Mouse (Mus musculus): ENCODE measurements around the gene Mrpl41. TPM values are rescaled to one million over a fixed set of nuclear protein-coding genes. Genes with fewer than 3 reads are reported as not detected.
"Not testable (repeated sequence)": the region's sequence is repeated elsewhere in the genome, so short reads cannot be mapped to it uniquely, and the experiment has no call there.

The Mrpl41 gene
- total RNA-seq, 2 experiments from 2014 or later = 70.3 to 76.3 TPM

GRCm38 (mm10) chr2:24975704-24976297 is 903 bp upstream of the Mrpl41 start, which contains the start of gene Pnpla7:
Gene Pnpla7, plus strand, starts transcription at chr2:24976033.
- peak within 1 kb of the TSS; percentile 86 for H3K27ac ChIP-seq
- no peak for TF ChIP-seq CTCF (IDR thresholded peaks at IDR 0.05)
- intact Hi-C loops (cut with DNase I) = loop anchor here (5.0 kb wide), 1 partner anchor 76 kb away; the partner anchor contains the start of gene Nsmf
- peak; percentile 60 to 68 for DNase-seq (ENCODE audit: extremely low spot score in 1 of 2, low spot score in 2 of 2)
- H3K4me3 ChIP-seq = peak within 1 kb of the TSS; percentile 58

GRCm38 (mm10) chr2:24974452-24974851 is 446 bp downstream of the Mrpl41 start:
- Histone ChIP-seq H3K27ac (peak overlapping the region; percentile 81), H3K4me3 (peak overlapping the region; percentile 58)
- DNase-seq (ENCODE audit: extremely low spot score in 1 of 2, low spot score in 2 of 2); intact Hi-C loops (cut with DNase I): not testable (repeated sequence)

- no peak for DNase-seq (ENCODE audit: extremely low spot score in 1 of 2, low spot score in 2 of 2)
- no peak for TF ChIP-seq CTCF (IDR thresholded peaks at IDR 0.05)
- intact Hi-C loops (cut with DNase I) = no loop called here
- Histone ChIP-seq H3K4me3 (no peak overlapping the region), H3K27ac (no peak overlapping the region)
These were observed 4.5 kb downstream of the Mrpl41 start for GRCm38 (mm10) chr2:24970386-24970785.

- DNase-seq (ENCODE audit: extremely low spot score in 1 of 2, low spot score in 2 of 2) = peak; percentile 86 to 88
- H3K4me3 ChIP-seq = peak within 1 kb of the TSS; percentile 76
- peak within 1 kb of the TSS; percentile 82 for H3K27ac ChIP-seq
- peak; percentile 91 for TF ChIP-seq CTCF (IDR thresholded peaks at IDR 0.05)
- intact Hi-C loops (cut with DNase I) = no loop called here
These were observed 12.4 kb downstream of the Mrpl41 start, which contains the start of gene Dph7 for GRCm38 (mm10) chr2:24962304-24963000. Gene Dph7, plus strand, starts transcription at chr2:24962400.

GRCm38 (mm10) chr2:24960910-24961309 is 14.0 kb downstream of the Mrpl41 start:
- no peak overlapping the region for H3K4me3 ChIP-seq
- TF ChIP-seq CTCF (IDR thresholded peaks at IDR 0.05) = peak; percentile 62
- H3K27ac ChIP-seq = no peak overlapping the region
- DNase-seq (ENCODE audit: extremely low spot score in 1 of 2, low spot score in 2 of 2) = no peak
- intact Hi-C loops (cut with DNase I) = no loop called here

- H3K27ac ChIP-seq = no peak overlapping the region
- TF ChIP-seq CTCF (IDR thresholded peaks at IDR 0.05) = no peak
- no peak for DNase-seq (ENCODE audit: extremely low spot score in 1 of 2, low spot score in 2 of 2)
- H3K4me3 ChIP-seq = no peak overlapping the region
- intact Hi-C loops (cut with DNase I) = no loop called here
These were observed 22.3 kb downstream of the Mrpl41 start for GRCm38 (mm10) chr2:24952537-24953055.

- Histone ChIP-seq H3K4me3 (peak overlapping the region; percentile 82), H3K27ac (peak overlapping the region; percentile 47)
- DNase-seq (ENCODE audit: extremely low spot score in 1 of 2, low spot score in 2 of 2) = no peak
- intact Hi-C loops (cut with DNase I) = no loop called here
- no peak for TF ChIP-seq CTCF (IDR thresholded peaks at IDR 0.05)
These were observed 24.7 kb downstream of the Mrpl41 start for GRCm38 (mm10) chr2:24950189-24950535.

GRCm38 (mm10) chr2:24949421-24950188 is 25.3 kb downstream of the Mrpl41 start, which contains the start of gene Zmynd19:
Gene Zmynd19, plus strand, starts transcription at chr2:24949792.
- H3K27ac ChIP-seq = peak within 1 kb of the TSS; percentile 47
- no peak for TF ChIP-seq CTCF (IDR thresholded peaks at IDR 0.05)
- H3K4me3 ChIP-seq = peak within 1 kb of the TSS; percentile 82
- peak; percentile 99 for DNase-seq (ENCODE audit: extremely low spot score in 1 of 2, low spot score in 2 of 2)
- intact Hi-C loops (cut with DNase I) = no loop called here

- intact Hi-C loops (cut with DNase I); H3K27ac ChIP-seq; H3K4me3 ChIP-seq; DNase-seq (ENCODE audit: extremely low spot score in 1 of 2, low spot score in 2 of 2): not testable (repeated sequence)
- peak; percentile 37 for TF ChIP-seq CTCF (IDR thresholded peaks at IDR 0.05)
These were observed 30.6 kb downstream of the Mrpl41 start for GRCm38 (mm10) chr2:24944304-24944703.

GRCm38 (mm10) chr2:24942092-24942491 is 32.8 kb downstream of the Mrpl41 start:
- intact Hi-C loops (cut with DNase I) = no loop called here
- Histone ChIP-seq H3K27ac (no peak overlapping the region), H3K4me3 (no peak overlapping the region)
- no peak for DNase-seq (ENCODE audit: extremely low spot score in 1 of 2, low spot score in 2 of 2)
- TF ChIP-seq CTCF (IDR thresholded peaks at IDR 0.05) = no peak

GRCm38 (mm10) chr2:24935057-24935796 is 39.7 kb downstream of the Mrpl41 start, which contains the start of gene Arrdc1:
Gene Arrdc1, minus strand, starts transcription at chr2:24935252.
- intact Hi-C loops (cut with DNase I) = no loop called here
- TF ChIP-seq CTCF (IDR thresholded peaks at IDR 0.05) = peak; percentile 47
- peak; percentile 72 to 81 for DNase-seq (ENCODE audit: extremely low spot score in 1 of 2, low spot score in 2 of 2)
- peak within 1 kb of the TSS; percentile 78 for H3K27ac ChIP-seq
- peak within 1 kb of the TSS; percentile 64 for H3K4me3 ChIP-seq
